Comparison of ENCODE assay signal across 9 mouse cellular contexts in genomic region chr9:45146267-45146597, GRCm38 (mm10). TPM values are rescaled to one million over a fixed set of nuclear protein-coding genes. Genes with fewer than 3 reads are reported as not detected.
DNase-seq lines count a peak whose midpoint lies in the region; ATAC-seq and TF ChIP-seq lines count a peak whose summit lies in the region.
"Had no signal": no experiment of that assay in that cellular context is flagged by ENCODE, and none has a peak within 500 bp of the region (broad histone marks: within the 10 kb centered on the region; RNA-seq: fewer than 3 reads in every experiment).

No protein-coding gene starts in this region.

- no peak for TF ChIP-seq EP300 in lung, postnatal 0 days (IDR thresholded peaks at IDR 0.05)

- 2% methylated on average over 5 of the region's 5 CpGs for WGBS in forebrain, embryonic 11.5 days
- WGBS in hindbrain, embryonic 10.5 days: 2% methylated on average over 5 of the region's 5 CpGs
- 2% methylated on average over 5 of the region's 5 CpGs for WGBS in lung, postnatal 0 days

- peak overlapping the region; percentile 27 for H3K9ac ChIP-seq in forebrain, embryonic 11.5 days (ENCODE audit: low read length)
- no peak overlapping the region for H3K9ac ChIP-seq in lung, postnatal 0 days (replicated peaks; ENCODE audit: low read depth)

- H3K4me1 ChIP-seq in brown adipose tissue, adult 24 weeks (ENCODE audit: control insufficient read depth, insufficient read depth, insufficient read length, low read length): no peaks in the 10 kb centered on the region
- H3K4me1 ChIP-seq in forebrain, embryonic 11.5 days (replicated peaks; ENCODE audit: control insufficient read depth, insufficient read depth, low read length): peaks cover 10% of the 10 kb centered on the region
- peaks cover 18% of the 10 kb centered on the region for H3K4me1 ChIP-seq in hindbrain, embryonic 10.5 days (replicated peaks)
- H3K4me1 ChIP-seq in lung, postnatal 0 days (ENCODE audit: insufficient read depth, low read depth, low read length): no peaks in the 10 kb centered on the region

- TF ChIP-seq CTCF in lung, postnatal 0 days (IDR thresholded peaks at IDR 0.05): peak; percentile 89

- H3K4me2 ChIP-seq in forebrain, embryonic 11.5 days (ENCODE audit: low read depth, low read length, severe bottlenecking): peak overlapping the region; percentile 75
- H3K4me2 ChIP-seq in lung, postnatal 0 days (replicated peaks; ENCODE audit: low read depth, low read length): peak overlapping the region; percentile 45

- H3K4me3 ChIP-seq in brown adipose tissue, adult 24 weeks (ENCODE audit: insufficient read depth, low read depth, low read length): peak overlapping the region; percentile 8; the same call in 1 of the 2 replicates
- H3K4me3 ChIP-seq in forebrain, embryonic 11.5 days (ENCODE audit: low read depth, low read length): peak overlapping the region; percentile 32
- peak overlapping the region; percentile 53 for H3K4me3 ChIP-seq in hindbrain, embryonic 10.5 days
- H3K4me3 ChIP-seq in lung, postnatal 0 days (ENCODE audit: low read depth, low read length): peak overlapping the region; percentile 14; the same call in 1 of the 2 replicates

- no peaks in the 10 kb centered on the region for H3K9me3 ChIP-seq in forebrain, embryonic 11.5 days (ENCODE audit: control insufficient read depth, low read length)
- H3K9me3 ChIP-seq in hindbrain, embryonic 10.5 days: no peaks in the 10 kb centered on the region
- no peaks in the 10 kb centered on the region for H3K9me3 ChIP-seq in lung, postnatal 0 days (ENCODE audit: low read length)

- H3K27me3 ChIP-seq in forebrain, embryonic 11.5 days (ENCODE audit: control insufficient read depth, insufficient read depth, low read length): peaks cover 31% of the 10 kb centered on the region
- H3K27me3 ChIP-seq in hindbrain, embryonic 10.5 days (ENCODE audit: insufficient read depth, poor library complexity, severe bottlenecking): peaks cover 86% of the 10 kb centered on the region
- peaks cover 21% of the 10 kb centered on the region for H3K27me3 ChIP-seq in lung, postnatal 0 days (replicated peaks; ENCODE audit: insufficient read depth, low read length)

- H3K27ac ChIP-seq in brown adipose tissue, adult 24 weeks (replicated peaks; ENCODE audit: low read depth, low read length): no peak overlapping the region
- H3K27ac ChIP-seq in forebrain, embryonic 11.5 days (ENCODE audit: low read depth, low read length): no peak overlapping the region
- no peak overlapping the region for H3K27ac ChIP-seq in hindbrain, embryonic 10.5 days
- no peak overlapping the region for H3K27ac ChIP-seq in lung, postnatal 0 days (ENCODE audit: low read length)

- DNase-seq in ES-CJ7 (ENCODE audit: low read depth, low spot score): peak; percentile 61
- peak; percentile 77 for DNase-seq in forebrain, embryonic 11.5 days (ENCODE audit: low spot score)
- DNase-seq in hindbrain, embryonic 10.5 days (ENCODE audit: low spot score): peak; percentile 73
- peak; percentile 54 to 79 for DNase-seq in layer of hippocampus, adult 8-10 months (ENCODE audit: low spot score in 2 of 2)
- peak; percentile 51 for DNase-seq in lung, postnatal 0 days (ENCODE audit: low spot score)
- peak; percentile 18 for DNase-seq in retina, adult 2 months (ENCODE audit: low read depth, low spot score)
- peak; percentile 90 for DNase-seq in thymus, postnatal 14 days

- ATAC-seq in forebrain, embryonic 11.5 days (replicated peaks; ENCODE audit: low FRiP score): no peak
- no peak for ATAC-seq in lung, postnatal 0 days

- H3K36me3 ChIP-seq in forebrain, embryonic 11.5 days (ENCODE audit: control insufficient read depth, insufficient read depth, low read length): no peaks in the 10 kb centered on the region
- no peaks in the 10 kb centered on the region for H3K36me3 ChIP-seq in hindbrain, embryonic 10.5 days
- no peaks in the 10 kb centered on the region for H3K36me3 ChIP-seq in lung, postnatal 0 days (ENCODE audit: insufficient read depth, low read length)

RNA-seq across cellular contexts. Expression of gene Scn4b, which starts 8.0 kb away (rescaled TPM):
- 1.9 and 3.5 TPM in 2 replicates for polyA plus RNA-seq in brown adipose tissue, adult 24 weeks (2012; ENCODE audit: insufficient read depth, insufficient read length, missing spikeins)
- polyA plus RNA-seq in forebrain, embryonic 11.5 days (2014; fragmentation: Nextera tagmentation; extraction: Ambion mirVana): 0.19 and 0.21 TPM in 2 replicates
- 0.58 and 0.62 TPM in 2 replicates for polyA plus RNA-seq in hindbrain, embryonic 10.5 days (2016; fragmentation: Nextera tagmentation; extraction: Ambion mirVana)
- total RNA-seq in layer of hippocampus, adult 8-10 months (2022): 10 to 100 TPM; 14.6 to 17.4 (median 15.7) TPM
- polyA plus RNA-seq in lung, postnatal 0 days (2015; fragmentation: Nextera tagmentation; extraction: Ambion mirVana): 0.13 TPM in 2 replicates

RNA-seq across cellular contexts. Expression of gene Scn2b, which starts 28.6 kb away (rescaled TPM):
- polyA plus RNA-seq in brown adipose tissue, adult 24 weeks (2012; ENCODE audit: insufficient read depth, insufficient read length, missing spikeins): not detected in 2 replicates
- 2.9 and 3.2 TPM in 2 replicates for polyA plus RNA-seq in forebrain, embryonic 11.5 days (2014; fragmentation: Nextera tagmentation; extraction: Ambion mirVana)
- polyA plus RNA-seq in hindbrain, embryonic 10.5 days (2016; fragmentation: Nextera tagmentation; extraction: Ambion mirVana): 3.5 and 4.3 TPM in 2 replicates
- total RNA-seq in layer of hippocampus, adult 8-10 months (2022): 100 to 1,000 TPM; 209 to 270 (median 239) TPM
- polyA plus RNA-seq in lung, postnatal 0 days (2015; fragmentation: Nextera tagmentation; extraction: Ambion mirVana): 0.27 and 0.49 TPM in 2 replicates

RNA-seq across cellular contexts. Expression of gene BC049352, which starts 35.6 kb away (rescaled TPM):
- polyA plus RNA-seq in brown adipose tissue, adult 24 weeks (2012; ENCODE audit: insufficient read depth, insufficient read length, missing spikeins): 1.7 and 8.6 TPM in 2 replicates
- not detected in 2 replicates for polyA plus RNA-seq in forebrain, embryonic 11.5 days (2014; fragmentation: Nextera tagmentation; extraction: Ambion mirVana)
- not detected in 2 replicates for polyA plus RNA-seq in hindbrain, embryonic 10.5 days (2016; fragmentation: Nextera tagmentation; extraction: Ambion mirVana)
- 1 to 10 TPM in 1 of 4 experiments, under 1 TPM in 3; 0.43 to 1.0 (median 0.59) TPM for total RNA-seq in layer of hippocampus, adult 8-10 months (2022)
- polyA plus RNA-seq in lung, postnatal 0 days (2015; fragmentation: Nextera tagmentation; extraction: Ambion mirVana): 0.11 and 0.21 TPM in 2 replicates

RNA-seq across cellular contexts. Expression of gene Tmprss4, which starts 57.7 kb away (rescaled TPM):
- not detected in 2 replicates for polyA plus RNA-seq in brown adipose tissue, adult 24 weeks (2012; ENCODE audit: insufficient read depth, insufficient read length, missing spikeins)
- polyA plus RNA-seq in forebrain, embryonic 11.5 days (2014; fragmentation: Nextera tagmentation; extraction: Ambion mirVana): not detected in 2 replicates
- polyA plus RNA-seq in hindbrain, embryonic 10.5 days (2016; fragmentation: Nextera tagmentation; extraction: Ambion mirVana): 0.22 TPM in 1 of 2 replicates, not detected in the other
- not detected for total RNA-seq in layer of hippocampus, adult 8-10 months (2022)
- polyA plus RNA-seq in lung, postnatal 0 days (2015; fragmentation: Nextera tagmentation; extraction: Ambion mirVana): 14.4 and 17.9 TPM in 2 replicates
- total RNA-seq: gastrocnemius, adult 8-10 months had no signal

Comparison
In these comparisons a context has a peak if more than half of its experiments do, and no peak if none do; other contexts are left out.
1. DNase-seq: peak in every context shown above with its lines; median percentile 90 in thymus, postnatal 14 days; 77 in forebrain, embryonic 11.5 days; 73 in hindbrain, embryonic 10.5 days; 66 in layer of hippocampus, adult 8-10 months; 61 in ES-CJ7; 51 in lung, postnatal 0 days; 18 in retina, adult 2 months.